19 mouse cellular contexts compared by ENCODE assay signal in the genomic region with DNA sequence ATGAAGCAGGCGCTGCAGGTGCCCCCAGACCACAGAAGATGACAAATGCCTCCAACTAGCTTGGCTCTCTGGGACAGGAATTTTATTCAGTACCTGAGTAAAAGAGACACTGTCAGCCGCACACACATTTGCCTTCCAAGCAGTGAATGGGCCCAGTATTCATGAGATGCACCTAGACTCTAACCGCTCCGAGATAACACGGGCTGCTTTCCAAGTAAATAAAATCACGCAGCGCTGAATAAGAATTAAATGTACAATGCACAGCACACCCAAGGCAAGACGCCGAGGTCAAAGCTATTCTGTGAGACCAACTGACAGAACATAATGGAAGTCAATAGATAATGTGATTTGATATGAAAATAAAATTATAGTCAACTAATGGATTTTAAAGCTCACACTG.
DNase-seq lines count a peak whose midpoint lies in the region; ATAC-seq lines count a peak whose summit lies in the region.
"Had no signal": no experiment of that assay in that cellular context is flagged by ENCODE, and none has a peak within 500 bp of the region (broad histone marks: within the 10 kb centered on the region; RNA-seq: fewer than 3 reads in every experiment).

No protein-coding gene starts in this region.

- H3K4me1 ChIP-seq in hindbrain, embryonic 10.5 days (replicated peaks) = peaks cover 76% of the 10 kb centered on the region
- peaks cover 35% of the 10 kb centered on the region for H3K4me1 ChIP-seq in hindbrain, embryonic 11.5 days (replicated peaks; ENCODE audit: control insufficient read depth, insufficient read depth, low read length)
- peaks cover 79% of the 10 kb centered on the region for H3K4me1 ChIP-seq in embryonic facial prominence, embryonic 13.5 days
- H3K4me1 ChIP-seq in forebrain, embryonic 13.5 days = peaks cover 98% of the 10 kb centered on the region
- H3K4me1 ChIP-seq in hindbrain, embryonic 16.5 days (ENCODE audit: control insufficient read depth, insufficient read depth, low read depth, low read length) = peaks cover 59% of the 10 kb centered on the region
- H3K4me1 ChIP-seq in heart, embryonic 12.5 days (replicated peaks) = peaks cover 77% of the 10 kb centered on the region

- peaks cover 22% of the 10 kb centered on the region for H3K36me3 ChIP-seq in hindbrain, embryonic 10.5 days
- 0 out of 2 replicates have a peak, but pooled peaks cover 2% of the 10 kb centered on the region for H3K36me3 ChIP-seq in hindbrain, embryonic 11.5 days (ENCODE audit: control insufficient read depth, insufficient read depth, low read length)
- peaks cover 8% of the 10 kb centered on the region; the same call in 1 of the 2 replicates for H3K36me3 ChIP-seq in embryonic facial prominence, embryonic 13.5 days
- peaks cover 3% of the 10 kb centered on the region; the same call in 1 of the 2 replicates for H3K36me3 ChIP-seq in forebrain, embryonic 13.5 days (ENCODE audit: poor library complexity, severe bottlenecking)
- no peaks in the 10 kb centered on the region for H3K36me3 ChIP-seq in hindbrain, embryonic 16.5 days (ENCODE audit: control insufficient read depth, insufficient read depth, low read length)
- H3K36me3 ChIP-seq in heart, embryonic 12.5 days = peaks cover 9% of the 10 kb centered on the region; the same call in 1 of the 2 replicates
- H3K36me3 ChIP-seq: heart, embryonic 15.5 days; lung, embryonic 15.5 days had no signal

- no peak for ATAC-seq in hindbrain, embryonic 11.5 days (ENCODE audit: low FRiP score)
- no peak for ATAC-seq in embryonic facial prominence, embryonic 13.5 days (ENCODE audit: insufficient number of reproducible peaks, insufficient read depth, low FRiP score, low TSS enrichment, low read depth)
- ATAC-seq in forebrain, embryonic 13.5 days = no peak
- no peak for ATAC-seq in hindbrain, embryonic 16.5 days
- no peak for ATAC-seq in erythroblast, adult 5-6 weeks (replicated peaks; ENCODE audit: low FRiP score, poor library complexity, severe bottlenecking)
- no peak for ATAC-seq in heart, embryonic 12.5 days (ENCODE audit: insufficient number of reproducible peaks, low FRiP score)
- ATAC-seq: intestine, embryonic 15.5 days had no signal

- DNase-seq in hindbrain, embryonic 10.5 days (ENCODE audit: low spot score) = no peak
- no peak for DNase-seq in hindbrain, embryonic 11.5 days (ENCODE audit: low spot score)
- no peak for DNase-seq in urinary bladder, postnatal 4 days (ENCODE audit: low spot score in 2 of 2)
- DNase-seq: heart, adult 11 months; heart, postnatal 4 days; kidney, adult 9 months; kidney, postnatal 4 days; thymus, postnatal 14 days had no signal

- no peaks in the 10 kb centered on the region for H3K9me3 ChIP-seq in hindbrain, embryonic 10.5 days
- H3K9me3 ChIP-seq in hindbrain, embryonic 11.5 days (ENCODE audit: control insufficient read depth, low read length) = no peaks in the 10 kb centered on the region
- no peaks in the 10 kb centered on the region for H3K9me3 ChIP-seq in embryonic facial prominence, embryonic 13.5 days
- no peaks in the 10 kb centered on the region for H3K9me3 ChIP-seq in forebrain, embryonic 13.5 days (replicated peaks)
- no peaks in the 10 kb centered on the region for H3K9me3 ChIP-seq in hindbrain, embryonic 16.5 days (ENCODE audit: control insufficient read depth, low read length)
- H3K9me3 ChIP-seq in heart, embryonic 12.5 days (replicated peaks) = no peaks in the 10 kb centered on the region
- H3K9me3 ChIP-seq: heart, embryonic 15.5 days; intestine, embryonic 15.5 days; limb, embryonic 13.5 days; lung, embryonic 15.5 days; neural tube, embryonic 12.5 days had no signal

- H3K9ac ChIP-seq in hindbrain, embryonic 11.5 days (ENCODE audit: low read depth, low read length) = no peak overlapping the region
- H3K9ac ChIP-seq in embryonic facial prominence, embryonic 13.5 days = no peak overlapping the region
- peak overlapping the region; percentile 30; the same call in 1 of the 2 replicates for H3K9ac ChIP-seq in forebrain, embryonic 13.5 days
- no peak overlapping the region; the same call in 1 of the 2 replicates for H3K9ac ChIP-seq in hindbrain, embryonic 16.5 days (ENCODE audit: low read depth, low read length)
- H3K9ac ChIP-seq in heart, embryonic 12.5 days = no peak overlapping the region
- H3K9ac ChIP-seq: heart, embryonic 15.5 days; intestine, embryonic 15.5 days; limb, embryonic 13.5 days; liver, embryonic 14.5 days; lung, embryonic 15.5 days; neural tube, embryonic 12.5 days had no signal

- peak overlapping the region; percentile 31; the same call in 1 of the 2 replicates for H3K27ac ChIP-seq in hindbrain, embryonic 10.5 days
- no peak overlapping the region for H3K27ac ChIP-seq in hindbrain, embryonic 11.5 days (ENCODE audit: low read depth, low read length)
- 0 out of 2 replicates have a peak overlapping the region, but pooled peaks have one; percentile 28 for H3K27ac ChIP-seq in embryonic facial prominence, embryonic 13.5 days
- H3K27ac ChIP-seq in forebrain, embryonic 13.5 days = peak overlapping the region; percentile 71
- H3K27ac ChIP-seq in hindbrain, embryonic 16.5 days (ENCODE audit: low read depth, low read length) = peak overlapping the region; percentile 42; the same call in 1 of the 2 replicates
- H3K27ac ChIP-seq in heart, embryonic 12.5 days (ENCODE audit: poor library complexity, severe bottlenecking) = no peak overlapping the region
- H3K27ac ChIP-seq: heart, embryonic 15.5 days; intestine, embryonic 15.5 days; limb, embryonic 13.5 days; liver, embryonic 14.5 days; lung, embryonic 15.5 days; neural tube, embryonic 12.5 days had no signal

- H3K4me3 ChIP-seq in hindbrain, embryonic 10.5 days = no peak overlapping the region
- no peak overlapping the region for H3K4me3 ChIP-seq in hindbrain, embryonic 11.5 days (ENCODE audit: low read depth, low read length)
- H3K4me3 ChIP-seq in embryonic facial prominence, embryonic 13.5 days = no peak overlapping the region
- H3K4me3 ChIP-seq in forebrain, embryonic 13.5 days = no peak overlapping the region
- H3K4me3 ChIP-seq in hindbrain, embryonic 16.5 days (ENCODE audit: low read length) = no peak overlapping the region
- no peak overlapping the region for H3K4me3 ChIP-seq in heart, embryonic 12.5 days
- H3K4me3 ChIP-seq: heart, embryonic 15.5 days; intestine, embryonic 15.5 days; limb, embryonic 13.5 days; lung, embryonic 15.5 days; neural tube, embryonic 12.5 days had no signal

- 88% methylated on average over 9 of the region's 9 CpGs for WGBS in hindbrain, embryonic 10.5 days
- 81% methylated on average over 9 of the region's 9 CpGs for WGBS in hindbrain, embryonic 11.5 days
- 84% methylated on average over 9 of the region's 9 CpGs for WGBS in embryonic facial prominence, embryonic 13.5 days
- 46% methylated on average over 9 of the region's 9 CpGs for WGBS in forebrain, embryonic 13.5 days
- 50% methylated on average over 9 of the region's 9 CpGs for whole genome bisulfite sequencing in hindbrain, embryonic 16.5 days
- WGBS in heart, embryonic 12.5 days = 87% methylated on average over 9 of the region's 9 CpGs

- no peaks in the 10 kb centered on the region for H3K27me3 ChIP-seq in hindbrain, embryonic 10.5 days (ENCODE audit: insufficient read depth, poor library complexity, severe bottlenecking)
- H3K27me3 ChIP-seq in hindbrain, embryonic 11.5 days (ENCODE audit: control insufficient read depth, insufficient read depth, low read length) = no peaks in the 10 kb centered on the region
- no peaks in the 10 kb centered on the region for H3K27me3 ChIP-seq in embryonic facial prominence, embryonic 13.5 days
- H3K27me3 ChIP-seq in forebrain, embryonic 13.5 days = no peaks in the 10 kb centered on the region
- no peaks in the 10 kb centered on the region for H3K27me3 ChIP-seq in hindbrain, embryonic 16.5 days (replicated peaks; ENCODE audit: control insufficient read depth, insufficient read depth, low read length)
- no peaks in the 10 kb centered on the region for H3K27me3 ChIP-seq in heart, embryonic 12.5 days (replicated peaks)
- H3K27me3 ChIP-seq: heart, embryonic 15.5 days; intestine, embryonic 15.5 days; limb, embryonic 13.5 days; lung, embryonic 15.5 days; neural tube, embryonic 12.5 days had no signal

- H3K4me2 ChIP-seq in hindbrain, embryonic 11.5 days (replicated peaks; ENCODE audit: low read depth, low read length) = no peak overlapping the region
- H3K4me2 ChIP-seq in embryonic facial prominence, embryonic 13.5 days = no peak overlapping the region
- peak overlapping the region; percentile 6; the same call in 1 of the 2 replicates for H3K4me2 ChIP-seq in forebrain, embryonic 13.5 days
- H3K4me2 ChIP-seq in hindbrain, embryonic 16.5 days (ENCODE audit: low read length) = no peak overlapping the region
- no peak overlapping the region for H3K4me2 ChIP-seq in heart, embryonic 12.5 days
- H3K4me2 ChIP-seq: heart, embryonic 15.5 days; intestine, embryonic 15.5 days; lung, embryonic 15.5 days; neural tube, embryonic 12.5 days had no signal

Comparison
In these comparisons a context has a peak if more than half of its experiments do, and no peak if none do; other contexts are left out.
1. H3K27ac ChIP-seq: peak in hindbrain, embryonic 10.5 days (single experiment), embryonic facial prominence, embryonic 13.5 days (single experiment), forebrain, embryonic 13.5 days (single experiment) and hindbrain, embryonic 16.5 days (single experiment); none in hindbrain, embryonic 11.5 days (single experiment) and heart, embryonic 12.5 days (single experiment).